Mouse (Mus musculus) G1E (cell line): Measurements from ENCODE around the gene Hsd3b7.

ENCODE experiments used
- CTCF ChIP-seq: IDR thresholded peaks from 2 replicates; pipeline ENCODE4 v1.5.1; 2012; ENCODE audit warnings: low read depth, low read length, inconsistent platforms, mixed read lengths
- GATA1 ChIP-seq: IDR thresholded peaks from 2 replicates; pipeline ENCODE4 v1.6.1; 2012; ENCODE audit warnings: borderline replicate concordance, low read length, inconsistent platforms, mixed read lengths
- TAL1 ChIP-seq: conservative IDR thresholded peaks from 2 replicates; pipeline ENCODE4 v1.6.1; 2012; ENCODE audit warnings: low read depth, low read length, inconsistent platforms, mixed read lengths

- TF ChIP-seq GATA1 (no peak), CTCF (no peak), TAL1 (no peak)
Measured at GRCm38 (mm10) chr7:127797076-127797845, 3.1 kb upstream of the Hsd3b7 start.
